Mouse (Mus musculus) lung, embryonic 16.5 days (tissue): ENCODE data around the gene Entr1. TPM values are rescaled to one million over a fixed set of nuclear protein-coding genes. Genes with fewer than 3 reads are reported as not detected.

Experiments used
- ATAC-seq: fragments of 200-750 bp; cut with Nextera tagmentation; 2 replicates; pipeline ENCODE4 v1.8.0; 2017; ENCODE audit warnings: low read depth, mild to moderate bottlenecking, moderate library complexity
- H3K27ac ChIP-seq: fragments of 300-500 bp; sonication (generic); 2 replicates; pipeline ENCODE4 v1.5.1; 2014; ENCODE audit warnings: mild to moderate bottlenecking, control low read depth, low read length
- H3K27me3 ChIP-seq: fragments of 300-500 bp; sonication (generic); 2 replicates; pipeline ENCODE4 v1.6.1; 2014; ENCODE audit warnings: low read depth, low read length, mixed read lengths; ENCODE audit not compliant: control insufficient read depth, insufficient read depth
- H3K36me3 ChIP-seq: fragments of 300-500 bp; sonication (generic); 2 replicates; pipeline ENCODE4 v1.6.1; 2014; ENCODE audit warnings: low read length; ENCODE audit not compliant: control insufficient read depth, insufficient read depth
- H3K4me1 ChIP-seq: fragments of 300-500 bp; sonication (generic); replicated peaks from 2 replicates; pipeline ENCODE4 v1.6.1; 2014; ENCODE audit warnings: low read length, mixed read lengths; ENCODE audit not compliant: control insufficient read depth, insufficient read depth
- H3K4me2 ChIP-seq: fragments of 300-500 bp; sonication (generic); 2 replicates; pipeline ENCODE4 v1.6.1; 2014; ENCODE audit warnings: low read depth, low read length, control low read depth
- H3K4me3 ChIP-seq: fragments of 300-500 bp; sonication (generic); 2 replicates; pipeline ENCODE4 v1.5.1; 2014; ENCODE audit warnings: mild to moderate bottlenecking, low read length, control low read depth
- H3K9ac ChIP-seq: fragments of 300-500 bp; sonication (generic); 2 replicates; pipeline ENCODE4 v1.6.1; 2014; ENCODE audit warnings: low read length, control low read depth
- H3K9me3 ChIP-seq: fragments of 300-500 bp; sonication (generic); 2 replicates; pipeline ENCODE4 v1.6.1; 2016; ENCODE audit warnings: low read length; ENCODE audit not compliant: control insufficient read depth
- WGBS: fragments of 180-500 bp; shearing (Covaris S2); extraction: QIAGEN DNeasy Blood & Tissue Kit; methylation state at CpG from one replicate; pipeline ENCODE4 v1.1.7; 2014; 5-methylcytosine and 5-hydroxymethylcytosine counted together
- polyA plus RNA-seq: library from polyadenylated mRNA; unstranded; fragments of >200 nt; fragmentation: Nextera tagmentation; extraction: Ambion mirVana; gene quantifications from 2 replicates; pipeline ENCODE4 v1.2.1, GENCODE M21; 2015

The Entr1 gene
- polyA plus RNA-seq, 1 experiment from 2014 or later, result 112 TPM

- Histone ChIP-seq H3K36me3 (peaks cover 40% of the 10 kb centered on the region), H3K9me3 (no peaks in the 10 kb centered on the region), H3K9ac (no peak overlapping the region), H3K4me1 (peaks cover 10% of the 10 kb centered on the region), H3K4me2 (no peak overlapping the region), H3K4me3 (no peak overlapping the region), H3K27me3 (no peaks in the 10 kb centered on the region), H3K27ac (no peak overlapping the region)
- no peak for ATAC-seq
- WGBS, result 73% methylated on average over 1 of the region's 1 CpGs
Observed at GRCm38 (mm10) chr2:26368572-26368971, 20.5 kb downstream of the Entr1 start.

GRCm38 (mm10) chr2:26367911-26368310 lies 21.2 kb downstream of the Entr1 start:
- no peak overlapping the region for H3K9ac ChIP-seq
- WGBS, result 93% methylated on average over 6 of the region's 6 CpGs
- peaks cover 10% of the 10 kb centered on the region for H3K4me1 ChIP-seq
- ATAC-seq, result no peak
- no peaks in the 10 kb centered on the region for H3K27me3 ChIP-seq
- peaks cover 40% of the 10 kb centered on the region for H3K36me3 ChIP-seq
- H3K27ac ChIP-seq, result no peak overlapping the region
- H3K9me3 ChIP-seq, result no peaks in the 10 kb centered on the region
- H3K4me2 ChIP-seq, result no peak overlapping the region
- no peak overlapping the region for H3K4me3 ChIP-seq

- peak overlapping the region; percentile 47 for H3K27ac ChIP-seq
- WGBS, result 52% methylated on average over 10 of the region's 10 CpGs
- no peak overlapping the region for H3K4me3 ChIP-seq
- peak; percentile 51; the same call in 1 of the 2 replicates for ATAC-seq
- no peaks in the 10 kb centered on the region for H3K27me3 ChIP-seq
- H3K4me1 ChIP-seq, result peaks cover 10% of the 10 kb centered on the region
- H3K4me2 ChIP-seq, result no peak overlapping the region
- H3K9me3 ChIP-seq, result no peaks in the 10 kb centered on the region
- H3K9ac ChIP-seq, result no peak overlapping the region
- peaks cover 20% of the 10 kb centered on the region for H3K36me3 ChIP-seq
Observed at GRCm38 (mm10) chr2:26364738-26365465, 24.2 kb downstream of the Entr1 start.

GRCm38 (mm10) chr2:26363481-26363880 lies 25.6 kb downstream of the Entr1 start:
- no peaks in the 10 kb centered on the region for H3K9me3 ChIP-seq
- no peak overlapping the region for H3K9ac ChIP-seq
- no peak overlapping the region for H3K4me2 ChIP-seq
- ATAC-seq, result no peak
- H3K36me3 ChIP-seq, result peaks cover 15% of the 10 kb centered on the region
- no peak overlapping the region for H3K27ac ChIP-seq
- H3K27me3 ChIP-seq, result no peaks in the 10 kb centered on the region
- no peak overlapping the region for H3K4me3 ChIP-seq
- WGBS, result 34% methylated on average over 5 of the region's 5 CpGs
- H3K4me1 ChIP-seq, result peaks cover 10% of the 10 kb centered on the region

GRCm38 (mm10) chr2:26362991-26363390 lies 26.1 kb downstream of the Entr1 start:
- Histone ChIP-seq H3K9me3 (no peaks in the 10 kb centered on the region), H3K4me2 (no peak overlapping the region), H3K27me3 (no peaks in the 10 kb centered on the region), H3K4me3 (no peak overlapping the region), H3K4me1 (peaks cover 10% of the 10 kb centered on the region), H3K36me3 (peaks cover 13% of the 10 kb centered on the region), H3K27ac (no peak overlapping the region), H3K9ac (no peak overlapping the region)
- ATAC-seq, result no peak
- 76% methylated on average over 5 of the region's 5 CpGs for WGBS

GRCm38 (mm10) chr2:26360772-26361171 lies 28.3 kb downstream of the Entr1 start, which contains the start of gene Card9:
TSS of gene Card9 (minus strand) at chr2:26360918.
- ATAC-seq, result no peak
- no peak within 1 kb of the TSS for H3K27ac ChIP-seq

GRCm38 (mm10) chr2:26359983-26360382 lies 29.1 kb downstream of the Entr1 start:
- 61% methylated on average over 6 of the region's 6 CpGs for WGBS
- Histone ChIP-seq H3K27ac (no peak overlapping the region), H3K4me3 (no peak overlapping the region), H3K9ac (no peak overlapping the region), H3K4me1 (peaks cover 5% of the 10 kb centered on the region), H3K9me3 (no peaks in the 10 kb centered on the region), H3K4me2 (no peak overlapping the region), H3K36me3 (no peaks in the 10 kb centered on the region; the same call in 1 of the 2 replicates), H3K27me3 (no peaks in the 10 kb centered on the region)
- peak; percentile 39; the same call in 1 of the 2 replicates for ATAC-seq

More at GRCm38 (mm10) chr2:26360772-26361171, 28.3 kb downstream of the Entr1 start, which contains the start of gene Card9:
- no peak within 1 kb of the TSS for H3K9ac ChIP-seq
- no peaks in the 10 kb centered on the region; the same call in 1 of the 2 replicates for H3K36me3 ChIP-seq
- peaks cover 10% of the 10 kb centered on the region for H3K4me1 ChIP-seq
- no peaks in the 10 kb centered on the region for H3K27me3 ChIP-seq
- no peak within 1 kb of the TSS for H3K4me2 ChIP-seq
- 34% methylated on average over 3 of the region's 3 CpGs for WGBS
- H3K9me3 ChIP-seq, result no peaks in the 10 kb centered on the region
- no peak within 1 kb of the TSS for H3K4me3 ChIP-seq

GRCm38 (mm10) chr2:26358667-26359320 lies 30.3 kb downstream of the Entr1 start:
- WGBS, result 75% methylated on average over 13 of the region's 13 CpGs
- H3K4me1 ChIP-seq, result no peaks in the 10 kb centered on the region; the same call in 1 of the 2 replicates
- H3K36me3 ChIP-seq, result no peaks in the 10 kb centered on the region
- H3K9ac ChIP-seq, result no peak overlapping the region
- H3K27ac ChIP-seq, result no peak overlapping the region
- no peaks in the 10 kb centered on the region for H3K27me3 ChIP-seq
- no peak overlapping the region for H3K4me3 ChIP-seq
- no peak for ATAC-seq
- H3K9me3 ChIP-seq, result no peaks in the 10 kb centered on the region
- no peak overlapping the region for H3K4me2 ChIP-seq

- Histone ChIP-seq H3K27me3 (no peaks in the 10 kb centered on the region), H3K4me3 (no peak overlapping the region), H3K9me3 (no peaks in the 10 kb centered on the region), H3K4me1 (peaks cover 5% of the 10 kb centered on the region), H3K36me3 (no peaks in the 10 kb centered on the region), H3K9ac (no peak overlapping the region), H3K27ac (no peak overlapping the region), H3K4me2 (no peak overlapping the region)
- WGBS, result 42% methylated on average over 15 of the region's 15 CpGs
- no peak for ATAC-seq
Observed at GRCm38 (mm10) chr2:26357484-26357883, 31.6 kb downstream of the Entr1 start.
